Mouse (Mus musculus) kidney, postnatal 14 days (tissue): ENCODE data around the gene Scnn1b.

Source experiments
- DNase-seq: peaks from one replicate; pipeline ENCODE4 v3.0.0; 2022; ENCODE audit warnings: mixed read lengths

Scnn1b gene

GRCm38 (mm10) chr7:121864858-121865585, at the start of gene Scnn1b:
TSS of gene Scnn1b (plus strand) at chr7:121865038.
- peak; percentile 24 for DNase-seq

GRCm38 (mm10) chr7:121821632-121822031, 43.2 kb upstream of the Scnn1b start:
- no peak for DNase-seq

- no peak for DNase-seq
These were observed 36.4 kb upstream of the Scnn1b start for GRCm38 (mm10) chr7:121828481-121828880.

GRCm38 (mm10) chr7:121835392-121835791, 29.4 kb upstream of the Scnn1b start:
- no peak for DNase-seq

GRCm38 (mm10) chr7:121836827-121837226, 28.0 kb upstream of the Scnn1b start:
- no peak for DNase-seq

- no peak for DNase-seq
These were observed 24.0 kb upstream of the Scnn1b start for GRCm38 (mm10) chr7:121840810-121841209.

GRCm38 (mm10) chr7:121842234-121842633, 22.6 kb upstream of the Scnn1b start:
- no peak for DNase-seq

- no peak for DNase-seq
These were observed 18.9 kb upstream of the Scnn1b start for GRCm38 (mm10) chr7:121845964-121846363.

- no peak for DNase-seq
These were observed 16.2 kb upstream of the Scnn1b start for GRCm38 (mm10) chr7:121848537-121849168.

- DNase-seq, result no peak
These were observed 7.5 kb upstream of the Scnn1b start for GRCm38 (mm10) chr7:121857177-121857884.

- DNase-seq, result no peak
These were observed 5.9 kb upstream of the Scnn1b start for GRCm38 (mm10) chr7:121858939-121859338.

- DNase-seq, result no peak
These were observed 6.8 kb downstream of the Scnn1b start for GRCm38 (mm10) chr7:121871631-121872030.

GRCm38 (mm10) chr7:121873998-121874397, 9.2 kb downstream of the Scnn1b start:
- no peak for DNase-seq

GRCm38 (mm10) chr7:121874784-121875183, 9.9 kb downstream of the Scnn1b start:
- no peak for DNase-seq

- no peak for DNase-seq
These were observed 15.4 kb downstream of the Scnn1b start for GRCm38 (mm10) chr7:121880246-121880645.

- DNase-seq, result no peak
These were observed 26.0 kb downstream of the Scnn1b start for GRCm38 (mm10) chr7:121890636-121891360.

GRCm38 (mm10) chr7:121896689-121897088, 31.9 kb downstream of the Scnn1b start:
- DNase-seq, result no peak

- DNase-seq, result peak; percentile 38
These were observed 34.5 kb downstream of the Scnn1b start for GRCm38 (mm10) chr7:121899311-121899710.

- no peak for DNase-seq
These were observed 35.1 kb downstream of the Scnn1b start for GRCm38 (mm10) chr7:121899940-121900339.

GRCm38 (mm10) chr7:121902757-121903411, 38.0 kb downstream of the Scnn1b start:
- DNase-seq, result no peak

GRCm38 (mm10) chr7:121906879-121907278, 42.0 kb downstream of the Scnn1b start:
- no peak for DNase-seq

- no peak for DNase-seq
These were observed 47.4 kb downstream of the Scnn1b start for GRCm38 (mm10) chr7:121912250-121912649.

GRCm38 (mm10) chr7:121913944-121914343, 49.1 kb downstream of the Scnn1b start:
- DNase-seq, result no peak
